Mouse (Mus musculus) megakaryocyte, embryonic 14.5 days (primary cell): ENCODE measurements at regions not wholly inside any gene's neighbourhood (a gene's known extent, or its start where the extent isn't known, plus 50 kb on each side); places are given as distances from the start of the nearest gene placed in this dataset.

ENCODE experiments used
- FLI1 ChIP-seq: IDR thresholded peaks from 2 replicates; pipeline ENCODE4 v1.6.1; 2012; ENCODE audit warnings: low read length, inconsistent platforms, mixed read lengths
- GATA1 ChIP-seq: IDR thresholded peaks from 3 replicates; pipeline ENCODE4 v1.6.1; 2012; ENCODE audit warnings: mixed read lengths, low read length, inconsistent platforms, borderline replicate concordance

DNA sequence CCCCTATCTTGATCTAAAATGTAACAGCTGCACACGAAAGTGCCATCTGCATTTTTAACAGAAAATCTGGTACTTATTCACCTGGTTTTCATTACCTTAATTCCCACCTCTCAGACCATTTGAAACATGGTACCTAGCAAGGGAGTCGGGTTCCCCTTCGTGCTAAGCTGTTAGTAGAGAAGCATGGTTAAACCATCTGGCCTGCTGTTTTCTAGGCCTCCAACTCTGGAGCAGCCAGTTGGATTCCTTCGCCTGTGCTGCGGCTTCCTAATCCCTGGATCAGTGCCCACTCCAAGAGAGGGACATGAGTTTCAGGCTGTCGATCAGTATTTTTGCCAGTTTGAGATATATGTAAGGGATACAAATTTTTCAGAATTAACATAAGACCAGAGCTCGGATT lies 110.4 kb upstream of the Tdrd3 start:
- no peak for TF ChIP-seq GATA1
- no peak for TF ChIP-seq FLI1
